Mouse (Mus musculus) embryonic facial prominence, embryonic 11.5 days (tissue): ENCODE data around the gene Gm20509. TPM values are rescaled to one million over a fixed set of nuclear protein-coding genes. Genes with fewer than 3 reads are reported as not detected.
"Not testable (repeated sequence)": the region's sequence is repeated elsewhere in the genome, so short reads cannot be mapped to it uniquely, and the experiment has no call there.

Source experiments
- ATAC-seq: fragments of 200-750 bp; cut with Nextera tagmentation; replicated peaks from 2 replicates; pipeline ENCODE4 v1.8.0; 2017; ENCODE audit warnings: low read depth; ENCODE audit not compliant: insufficient number of reproducible peaks, low FRiP score, low TSS enrichment
- DNase-seq: peaks from one replicate; pipeline ENCODE4 v3.0.0-alpha.2; 2015; ENCODE audit warnings: low spot score
- H3K27ac ChIP-seq: fragments of 300-500 bp; sonication (generic); replicated peaks from 2 replicates; pipeline ENCODE4 v1.5.1; 2014; ENCODE audit warnings: mild to moderate bottlenecking, low read depth, low read length, control low read depth
- H3K27me3 ChIP-seq: fragments of 300-500 bp; sonication (generic); 2 replicates; pipeline ENCODE4 v1.6.1; 2014; ENCODE audit warnings: mild to moderate bottlenecking, low read length, moderate library complexity, mixed read lengths; ENCODE audit not compliant: control insufficient read depth, insufficient read depth
- H3K36me3 ChIP-seq: fragments of 300-500 bp; sonication (generic); replicated peaks from 2 replicates; pipeline ENCODE4 v1.6.1; 2014; ENCODE audit warnings: low read depth, mild to moderate bottlenecking, low read length, moderate library complexity, mixed read lengths; ENCODE audit not compliant: control insufficient read depth, insufficient read depth
- H3K4me1 ChIP-seq: fragments of 300-500 bp; sonication (generic); 2 replicates; pipeline ENCODE4 v1.6.1; 2014; ENCODE audit warnings: low read length, mixed read lengths; ENCODE audit not compliant: control insufficient read depth, insufficient read depth
- H3K4me2 ChIP-seq: fragments of 300-500 bp; sonication (generic); 2 replicates; pipeline ENCODE4 v1.6.1; 2014; ENCODE audit warnings: low read depth, mild to moderate bottlenecking, control low read depth, low read length, moderate library complexity
- H3K4me3 ChIP-seq: fragments of 300-500 bp; sonication (generic); 2 replicates; pipeline ENCODE4 v1.5.1; 2014; ENCODE audit warnings: low read depth, low read length, control low read depth
- H3K9ac ChIP-seq: fragments of 300-500 bp; sonication (generic); replicated peaks from 2 replicates; pipeline ENCODE4 v1.6.1; 2014; ENCODE audit warnings: mild to moderate bottlenecking, control low read depth, low read length
- H3K9me3 ChIP-seq: fragments of 300-500 bp; sonication (generic); replicated peaks from 2 replicates; pipeline ENCODE4 v1.6.1; 2016; ENCODE audit warnings: mild to moderate bottlenecking, low read length, inconsistent platforms, mixed read lengths; ENCODE audit not compliant: control insufficient read depth
- WGBS: fragments of 180-500 bp; shearing (Covaris S2); extraction: QIAGEN DNeasy Blood & Tissue Kit; methylation state at CpG from one replicate; pipeline ENCODE4 v1.1.7; 2014; 5-methylcytosine and 5-hydroxymethylcytosine counted together
- polyA plus RNA-seq: library from polyadenylated mRNA; unstranded; fragments of >200 nt; fragmentation: Nextera tagmentation; extraction: Ambion mirVana; gene quantifications from 2 replicates; pipeline ENCODE4 v1.2.1, GENCODE M21; 2014

Gene Gm20509
- polyA plus RNA-seq, 1 experiment from 2014 or later = 0.24 TPM

DNA sequence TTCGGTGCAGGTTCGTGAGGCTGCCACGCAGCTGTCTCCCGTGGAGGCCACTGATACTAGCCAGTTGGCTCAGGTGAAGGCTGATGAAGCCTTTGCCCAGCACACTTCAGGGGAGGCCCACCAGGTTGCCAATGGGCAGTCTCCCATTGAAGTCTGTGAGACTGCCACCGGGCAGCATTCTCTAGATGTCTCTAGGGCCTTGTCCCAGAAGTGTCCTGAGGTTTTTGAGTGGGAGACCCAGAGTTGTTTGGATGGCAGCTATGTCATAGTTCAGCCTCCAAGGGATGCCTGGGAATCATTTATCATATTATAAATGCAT is 1.6 kb downstream of the Gm20509 start:
- WGBS = 47% methylated on average over 5 of the region's 5 CpGs
- H3K9ac ChIP-seq = peak overlapping the region; percentile 61

DNA sequence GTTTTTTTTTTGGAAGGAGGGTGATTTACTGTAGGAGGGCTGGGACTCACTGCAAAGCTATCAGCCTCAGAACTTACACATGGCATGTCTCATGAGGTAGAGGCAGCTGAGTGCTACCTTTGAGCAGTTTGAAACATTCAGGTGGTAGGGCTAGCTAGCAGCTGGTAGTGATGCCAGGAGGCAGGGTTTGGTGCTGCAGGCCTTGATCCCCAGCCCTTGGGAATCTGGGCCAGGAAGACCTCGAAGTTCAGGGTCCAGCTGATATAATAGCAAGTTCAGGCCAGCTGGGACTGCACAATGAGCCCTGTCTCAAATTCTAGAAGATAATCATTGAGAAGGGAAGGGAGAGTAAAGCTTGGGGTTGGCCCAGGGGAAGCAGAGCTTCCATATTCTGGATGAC is 2.9 kb downstream of the Gm20509 start:
- Histone ChIP-seq H3K27me3 (peaks cover 6% of the 10 kb centered on the region; the same call in 1 of the 2 replicates), H3K9me3 (no peaks in the 10 kb centered on the region), H3K27ac (no peak overlapping the region), H3K4me1 (no peaks in the 10 kb centered on the region), H3K4me3 (no peak overlapping the region), H3K36me3 (no peaks in the 10 kb centered on the region), H3K9ac (no peak overlapping the region), H3K4me2 (no peak overlapping the region)
- 67% methylated on average over 1 of the region's 1 CpGs for WGBS
- no peak for ATAC-seq
- no peak for DNase-seq

More for the DNA sequence above, 1.6 kb downstream of the Gm20509 start:
- Histone ChIP-seq H3K4me1 (no peaks in the 10 kb centered on the region), H3K4me2 (peak overlapping the region; percentile 93), H3K4me3 (peak overlapping the region; percentile 42), H3K27me3 (peaks cover 6% of the 10 kb centered on the region; the same call in 1 of the 2 replicates), H3K36me3 (no peaks in the 10 kb centered on the region), H3K27ac (no peak overlapping the region), H3K9me3 (no peaks in the 10 kb centered on the region)
- DNase-seq = no peak
- 0 out of 2 replicates have a peak, but pooled peaks have one; percentile 51 for ATAC-seq

DNA sequence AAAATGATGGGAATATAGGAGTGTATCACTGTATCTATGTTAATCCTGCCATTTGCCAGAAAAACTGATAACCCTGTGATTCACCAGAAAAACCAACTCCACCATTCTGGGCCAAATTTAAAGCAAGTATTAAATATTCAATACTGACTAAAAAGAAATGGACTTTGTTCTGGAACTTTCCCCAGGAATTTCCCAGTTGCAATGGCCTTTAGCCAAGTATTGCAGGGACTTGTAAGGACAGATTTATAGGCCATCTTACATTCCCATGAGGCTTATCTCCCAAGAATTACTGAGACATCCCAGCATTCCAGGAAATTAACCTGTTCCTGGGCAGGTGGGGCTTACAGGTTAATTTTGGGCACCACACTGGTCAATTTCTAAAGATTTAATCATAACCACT is 3.5 kb downstream of the Gm20509 start:
- H3K4me1 ChIP-seq = no peaks in the 10 kb centered on the region
- no peak overlapping the region for H3K4me3 ChIP-seq
- H3K9ac ChIP-seq = no peak overlapping the region
- H3K4me2 ChIP-seq = no peak overlapping the region
- DNase-seq (no peak), ATAC-seq (no peak)
- no peaks in the 10 kb centered on the region for H3K9me3 ChIP-seq
- H3K27me3 ChIP-seq = peaks cover 6% of the 10 kb centered on the region; the same call in 1 of the 2 replicates
- H3K27ac ChIP-seq = no peak overlapping the region
- no peaks in the 10 kb centered on the region for H3K36me3 ChIP-seq

DNA sequence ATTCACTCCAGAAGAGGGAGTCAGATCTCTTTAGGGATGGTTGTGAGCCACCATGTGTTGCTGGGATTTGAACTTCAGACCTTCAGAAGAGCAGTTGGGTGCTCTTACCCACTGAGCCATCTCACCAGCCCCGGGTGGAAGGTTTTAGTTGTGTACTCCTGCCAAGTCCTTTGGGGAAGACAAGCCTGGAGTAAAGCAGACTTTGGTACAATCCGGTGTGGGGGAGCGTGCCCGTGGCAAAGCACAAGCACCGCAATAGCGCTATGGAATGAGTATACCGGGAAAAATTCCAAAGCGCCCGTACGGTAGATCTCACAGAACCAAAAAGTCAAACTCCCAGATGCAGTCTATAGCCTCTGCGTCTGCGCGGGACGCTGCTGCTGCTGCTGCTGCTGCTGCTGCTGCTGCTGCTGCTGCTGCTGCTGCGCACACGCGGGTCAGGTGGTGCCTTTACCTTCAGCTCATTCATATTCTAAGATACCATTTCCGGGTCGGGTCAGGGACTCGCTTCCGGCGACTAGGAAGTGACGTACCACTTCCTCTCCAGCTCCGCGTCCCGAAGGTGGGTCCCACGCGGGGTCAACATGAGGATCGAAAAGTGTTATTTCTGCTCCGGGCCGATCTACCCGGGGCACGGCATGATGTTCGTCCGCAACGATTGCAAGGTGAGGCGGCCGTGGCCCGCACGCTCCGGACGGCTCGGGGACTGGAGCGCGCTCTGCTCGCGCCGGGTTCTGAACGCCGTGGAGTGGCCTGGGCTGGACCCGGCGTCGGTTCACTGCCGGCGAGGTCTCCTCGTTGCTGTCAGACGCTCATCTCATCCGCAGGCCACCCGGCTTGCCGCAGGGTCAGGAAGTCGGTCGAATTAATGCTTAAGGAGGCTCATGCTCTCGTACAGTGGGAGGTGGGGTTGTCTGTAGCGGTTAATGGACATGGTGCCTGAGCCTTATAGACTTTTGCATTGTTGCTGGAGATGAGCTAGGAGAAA is 10.9 kb downstream of the Gm20509 start, which contains the start of gene Rsl24d1:
Rsl24d1 (plus strand) TSS at position 508 of the 988 bp plus-strand sequence.
- Histone ChIP-seq H3K4me2 (peak within 1 kb of the TSS; percentile 50), H3K36me3 (peaks cover 3% of the 10 kb centered on the region), H3K4me3 (peak within 1 kb of the TSS; percentile 96), H3K9me3 (no peaks in the 10 kb centered on the region), H3K9ac (peak within 1 kb of the TSS; percentile 78), H3K4me1 (no peaks in the 10 kb centered on the region), H3K27ac (peak within 1 kb of the TSS; percentile 48; the same call in 1 of the 2 replicates), H3K27me3 (no peaks in the 10 kb centered on the region)
- DNase-seq = peak; percentile 92
- under 1% methylated on average over 64 of the region's 64 CpGs for WGBS
- ATAC-seq = peak; percentile 94

DNA sequence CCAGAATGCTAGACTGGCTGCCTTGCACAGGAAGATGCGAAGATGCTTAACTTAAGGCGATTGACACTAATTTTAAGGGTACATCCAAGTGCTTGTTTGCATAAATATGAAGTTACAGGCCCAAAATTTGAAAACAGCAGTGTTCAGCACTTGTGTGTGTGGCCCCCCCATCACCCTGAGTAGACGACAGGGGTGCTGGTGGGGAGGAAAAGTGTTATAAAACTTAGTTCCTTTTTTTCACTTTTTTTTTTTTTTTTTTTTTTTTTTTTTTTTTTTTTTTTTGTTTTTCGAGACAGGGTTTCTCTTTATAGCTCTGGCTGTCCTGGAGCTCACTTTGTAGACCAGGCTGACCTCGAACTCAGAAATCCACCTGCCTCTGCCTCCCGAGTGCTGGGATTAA is 14.4 kb downstream of the Gm20509 start:
- not testable (repeated sequence) for H3K4me3 ChIP-seq, DNase-seq, H3K27ac ChIP-seq, H3K27me3 ChIP-seq, H3K9ac ChIP-seq, H3K4me2 ChIP-seq, H3K4me1 ChIP-seq, H3K9me3 ChIP-seq, H3K36me3 ChIP-seq, ATAC-seq
- 81% methylated on average over 6 of the region's 6 CpGs for WGBS

DNA sequence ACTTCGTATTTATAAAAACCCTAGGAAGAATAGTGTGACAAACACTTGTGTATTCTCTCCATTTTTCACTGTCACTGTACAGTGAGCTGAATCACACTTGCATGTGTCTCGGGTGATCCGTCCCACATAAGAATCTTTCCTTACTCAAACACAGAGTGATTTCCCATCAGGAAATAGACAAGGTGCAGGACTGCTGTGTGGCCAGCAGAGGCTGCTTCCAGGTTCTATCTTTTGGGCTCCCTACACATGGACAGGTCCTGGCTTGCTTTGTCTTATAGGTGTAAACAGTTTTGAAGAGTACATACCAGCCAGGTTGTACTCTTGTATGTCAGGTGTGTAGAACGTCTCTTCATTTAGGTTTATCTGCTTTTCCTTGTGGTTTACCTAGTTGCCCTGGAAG is 15.7 kb downstream of the Gm20509 start:
- H3K27ac ChIP-seq = no peak overlapping the region
- ATAC-seq (no peak), DNase-seq (no peak)
- no peaks in the 10 kb centered on the region for H3K4me1 ChIP-seq
- H3K4me2 ChIP-seq = no peak overlapping the region
- H3K4me3 ChIP-seq = no peak overlapping the region
- 83% methylated on average over 4 of the region's 4 CpGs for WGBS
- peaks cover 7% of the 10 kb centered on the region for H3K36me3 ChIP-seq
- no peaks in the 10 kb centered on the region for H3K9me3 ChIP-seq
- no peak overlapping the region for H3K9ac ChIP-seq
- no peaks in the 10 kb centered on the region for H3K27me3 ChIP-seq

DNA sequence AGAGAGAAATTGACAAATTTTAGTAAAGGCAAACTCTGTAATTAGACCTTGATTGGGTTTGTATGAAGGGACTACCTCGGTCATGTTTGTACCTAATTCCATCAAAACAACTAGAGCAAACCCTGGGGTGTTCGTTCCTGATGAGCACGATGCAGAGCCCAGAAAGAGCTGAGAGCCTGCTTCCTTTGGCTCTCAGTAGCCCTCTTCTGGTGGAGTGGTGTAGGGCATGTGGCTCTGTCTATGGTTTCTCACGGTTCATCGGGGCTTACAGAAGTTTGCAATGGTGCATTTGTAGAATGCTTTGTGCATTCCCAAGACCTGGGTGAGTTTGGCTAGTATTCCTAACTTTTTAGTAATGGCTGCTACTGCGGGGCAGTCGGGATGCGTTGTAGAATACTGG is 19.5 kb downstream of the Gm20509 start:
- no peaks in the 10 kb centered on the region for H3K4me1 ChIP-seq
- DNase-seq (no peak), ATAC-seq (no peak)
- H3K9ac ChIP-seq = no peak overlapping the region
- H3K9me3 ChIP-seq = no peaks in the 10 kb centered on the region
- no peaks in the 10 kb centered on the region for H3K27me3 ChIP-seq
- WGBS = 77% methylated on average over 8 of the region's 8 CpGs
- no peak overlapping the region for H3K27ac ChIP-seq
- no peak overlapping the region for H3K4me2 ChIP-seq
- peaks cover 9% of the 10 kb centered on the region for H3K36me3 ChIP-seq
- H3K4me3 ChIP-seq = no peak overlapping the region

DNA sequence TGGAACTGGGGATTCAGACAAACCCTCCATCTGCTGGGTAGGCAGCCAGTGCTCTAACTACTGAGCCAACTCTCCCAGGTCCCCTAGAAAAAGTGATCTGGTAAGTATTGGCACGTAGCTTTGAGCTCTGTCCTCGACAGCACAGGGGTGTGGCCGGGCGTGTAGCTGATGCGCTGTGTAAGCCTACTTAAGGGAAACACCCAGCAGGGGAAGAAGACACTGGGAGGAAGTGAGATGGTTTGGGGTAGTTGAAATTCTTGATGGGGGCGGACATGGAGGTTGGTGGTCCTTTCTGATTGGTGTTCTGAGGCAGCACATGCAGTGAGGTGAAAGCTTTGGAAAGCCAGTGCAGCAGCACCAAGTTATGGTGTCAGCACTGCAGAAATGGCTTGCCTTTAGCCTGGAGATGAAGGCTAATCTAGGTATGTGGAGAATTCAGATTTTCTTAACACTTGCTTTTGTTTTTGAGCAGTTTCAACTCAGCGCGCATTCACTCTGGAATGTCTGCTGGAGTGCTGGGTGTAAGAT is 22.8 kb downstream of the Gm20509 start:
- H3K36me3 ChIP-seq = peaks cover 5% of the 10 kb centered on the region; the same call in 1 of the 2 replicates
- DNase-seq (no peak), ATAC-seq (no peak)
- no peak overlapping the region for H3K4me2 ChIP-seq
- no peak overlapping the region for H3K27ac ChIP-seq
- H3K27me3 ChIP-seq = no peaks in the 10 kb centered on the region
- 94% methylated on average over 8 of the region's 8 CpGs for WGBS
- H3K9ac ChIP-seq = no peak overlapping the region
- H3K4me1 ChIP-seq = no peaks in the 10 kb centered on the region
- H3K4me3 ChIP-seq = no peak overlapping the region
- no peaks in the 10 kb centered on the region for H3K9me3 ChIP-seq
